Mouse (Mus musculus) brain, adult 2 months (tissue): ENCODE data around the gene Sycn.
A peak's percentile ranks its signal among the peaks of the same experiment; 100 is the strongest.

ENCODE experiments used
- DNase-seq: peaks from one replicate; pipeline ENCODE4 v3.0.0; 2011; ENCODE audit warnings: low read depth, low spot score

The Sycn gene

GRCm38 (mm10) chr7:28558486-28558885 is 17.8 kb downstream of the Sycn start:
- peak; percentile 52 for DNase-seq

GRCm38 (mm10) chr7:28560856-28561255 is 20.2 kb downstream of the Sycn start:
- DNase-seq = peak; percentile 29

- peak; percentile 63 for DNase-seq
Observed at GRCm38 (mm10) chr7:28561967-28562366, 21.3 kb downstream of the Sycn start.

- peak; percentile 81 for DNase-seq
Observed at GRCm38 (mm10) chr7:28562371-28562770, 21.7 kb downstream of the Sycn start.

GRCm38 (mm10) chr7:28562951-28563350 is 22.3 kb downstream of the Sycn start:
- DNase-seq = peak; percentile 74

GRCm38 (mm10) chr7:28565407-28565806 is 24.7 kb downstream of the Sycn start:
- peak; percentile 60 for DNase-seq

DNA sequence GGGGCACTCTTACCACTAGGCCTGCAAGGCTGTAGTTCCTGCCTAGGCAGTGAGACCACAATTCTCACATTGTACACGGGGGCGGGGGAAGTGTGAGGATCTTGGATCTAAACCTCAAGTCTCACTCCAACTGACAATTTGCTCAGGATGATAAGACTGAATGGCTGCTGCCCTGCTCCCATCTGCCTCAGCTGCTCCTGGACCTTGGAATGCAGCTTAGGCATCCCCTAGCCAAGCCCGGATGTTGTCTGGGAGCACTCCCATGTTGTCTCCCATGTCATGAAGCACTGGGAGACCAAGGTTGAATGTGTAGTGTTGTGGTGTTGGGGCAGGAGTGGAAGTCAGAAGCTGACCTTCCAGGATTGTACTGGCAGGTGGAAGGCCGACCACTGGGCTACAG is 26.9 kb downstream of the Sycn start:
- DNase-seq = no peak

DNA sequence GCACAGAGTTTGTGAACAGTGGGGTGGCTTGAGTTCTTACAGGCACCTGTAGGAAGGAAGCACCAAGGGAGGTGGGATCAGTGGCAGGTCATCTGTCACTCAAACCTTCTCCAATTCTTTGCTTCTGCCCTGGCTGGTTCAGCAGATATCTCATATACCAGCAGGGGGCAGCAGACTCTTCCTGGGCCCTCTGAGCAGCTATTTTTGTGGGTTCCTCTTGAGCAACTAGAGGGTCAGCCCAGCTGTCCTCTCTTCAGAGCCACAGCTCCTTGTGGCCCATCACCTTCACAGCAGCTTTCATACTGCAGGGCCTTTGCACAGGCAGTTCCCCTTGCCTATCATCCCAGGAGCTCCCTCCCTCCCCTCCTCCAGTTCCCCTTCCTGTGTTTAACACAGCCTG is 27.6 kb downstream of the Sycn start:
- peak; percentile 77 for DNase-seq

GRCm38 (mm10) chr7:28570291-28570981 is 29.8 kb downstream of the Sycn start:
- peak; percentile 66 for DNase-seq

GRCm38 (mm10) chr7:28570982-28571682 is 30.4 kb downstream of the Sycn start:
- peak; percentile 55 for DNase-seq

DNA sequence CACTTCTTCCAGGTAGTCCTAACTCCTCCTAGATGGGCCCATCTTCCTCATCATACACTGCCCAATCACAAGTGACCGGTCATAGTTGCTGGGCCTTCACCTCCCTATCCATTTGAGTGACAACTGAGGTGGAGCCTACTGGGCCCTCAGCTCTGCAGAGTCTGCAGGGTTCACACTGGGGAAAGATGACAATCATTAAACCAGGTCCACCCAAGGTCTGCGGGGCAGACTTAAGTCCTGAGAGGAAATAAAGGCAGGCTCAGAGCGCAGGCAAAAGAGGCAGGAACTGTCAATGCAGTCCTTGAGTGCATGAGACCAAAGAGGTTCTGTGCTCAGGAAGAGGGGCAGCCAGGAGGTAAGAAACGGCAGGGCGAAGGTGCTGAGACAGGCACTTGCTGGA is 32.0 kb downstream of the Sycn start:
- DNase-seq = no peak

DNA sequence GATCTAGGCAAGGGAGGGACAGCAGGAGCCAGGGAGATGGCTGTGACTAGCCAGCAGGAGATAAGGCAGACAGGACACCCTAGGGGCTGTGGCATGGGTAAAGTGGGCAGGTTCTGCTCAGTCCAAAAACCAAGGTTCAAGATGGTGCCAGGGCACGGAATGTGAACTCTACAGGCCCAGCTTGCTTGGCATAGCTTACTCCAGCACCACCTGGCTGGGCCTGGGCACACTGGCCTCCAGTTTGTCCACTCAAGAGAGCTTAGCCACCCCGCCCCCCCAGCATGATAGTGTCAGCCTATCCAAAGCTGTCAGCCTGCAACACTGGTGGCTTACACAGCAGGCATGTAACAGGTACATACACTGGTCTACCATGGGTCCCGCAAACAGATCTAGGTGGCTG is 32.6 kb downstream of the Sycn start:
- DNase-seq = no peak

DNA sequence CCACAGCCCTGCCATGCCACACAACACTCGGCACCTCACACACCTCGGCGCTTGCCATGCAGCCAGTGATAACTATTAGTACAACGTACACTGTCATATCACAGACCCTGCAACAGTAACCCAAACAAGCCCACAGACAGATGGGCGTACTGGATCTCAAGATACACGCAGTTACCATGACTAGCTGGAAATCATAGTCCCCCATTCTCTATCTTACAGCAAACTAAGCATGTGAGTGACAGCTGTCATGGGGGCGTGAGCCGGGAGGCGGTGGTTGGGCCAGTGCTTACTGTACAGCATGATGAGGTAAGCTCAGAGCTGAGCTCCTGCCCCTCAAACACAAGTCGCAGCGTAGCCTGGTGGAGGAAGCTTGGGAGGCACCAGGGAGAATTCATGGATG is 34.9 kb downstream of the Sycn start:
- DNase-seq = peak; percentile 50

DNA sequence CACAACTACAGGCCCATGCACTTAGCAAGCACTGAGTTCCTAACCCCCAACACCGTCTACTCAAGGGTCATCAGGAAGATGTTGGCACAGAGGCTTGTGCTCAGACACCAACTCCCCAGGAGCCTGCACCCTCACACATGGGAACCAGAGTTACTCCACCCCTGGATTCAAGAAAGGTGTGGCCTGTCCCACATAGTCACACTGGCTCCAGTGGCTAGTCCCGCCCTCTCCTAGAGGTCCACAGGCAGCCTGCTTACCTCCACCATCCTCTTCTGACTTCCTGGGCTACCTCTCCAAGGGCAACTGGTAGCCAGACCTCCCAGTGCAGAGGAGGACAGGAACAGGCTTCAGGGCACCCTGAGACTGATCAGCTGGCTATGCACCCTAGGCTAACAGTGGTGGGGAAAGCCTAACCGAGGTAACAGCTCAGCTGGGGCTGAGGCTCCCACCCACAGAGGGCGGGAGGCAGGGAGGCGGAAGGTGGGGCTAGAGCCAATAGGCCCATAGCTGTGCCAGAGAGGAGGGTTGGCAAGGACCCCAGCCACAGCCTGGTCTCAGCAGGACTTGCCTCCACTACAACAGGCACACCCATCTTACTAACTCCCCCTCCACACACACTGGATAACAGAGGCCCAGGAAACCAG is 35.7 kb downstream of the Sycn start:
- DNase-seq = peak; percentile 51

DNA sequence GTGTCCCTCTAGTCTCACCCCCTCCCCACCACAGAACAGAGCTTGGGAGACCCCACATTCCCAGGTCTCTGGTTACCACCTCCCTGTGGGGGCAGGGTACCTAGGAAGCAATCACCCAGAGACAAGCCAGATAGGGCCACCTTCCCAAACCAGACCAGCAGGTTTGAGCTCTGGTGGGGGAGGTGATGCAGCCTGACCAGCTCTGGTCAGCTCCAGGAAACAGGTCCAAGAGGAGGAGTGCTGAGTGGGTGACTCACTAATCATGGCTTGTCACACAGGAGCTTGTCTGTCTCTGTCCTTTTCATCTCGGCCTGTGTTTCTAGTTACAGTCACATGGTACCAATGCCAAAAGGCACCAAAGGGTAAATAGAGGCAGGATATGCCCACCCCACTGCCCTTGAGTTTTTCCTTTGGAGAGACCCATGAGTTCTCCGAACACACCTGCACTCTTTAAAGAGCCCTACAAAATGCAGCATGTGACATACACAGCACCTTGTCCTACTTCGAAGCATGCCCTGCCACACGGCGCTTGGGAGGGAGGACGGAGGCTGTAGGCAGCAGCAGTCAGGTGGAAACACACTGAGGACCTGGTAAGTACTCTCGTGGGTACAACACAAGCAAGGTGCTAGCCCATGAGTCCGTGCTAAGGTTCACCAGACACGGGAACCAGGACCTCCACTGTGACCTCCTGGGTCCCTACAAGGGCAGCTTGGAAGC is 37.3 kb downstream of the Sycn start:
- peak; percentile 61 for DNase-seq

DNA sequence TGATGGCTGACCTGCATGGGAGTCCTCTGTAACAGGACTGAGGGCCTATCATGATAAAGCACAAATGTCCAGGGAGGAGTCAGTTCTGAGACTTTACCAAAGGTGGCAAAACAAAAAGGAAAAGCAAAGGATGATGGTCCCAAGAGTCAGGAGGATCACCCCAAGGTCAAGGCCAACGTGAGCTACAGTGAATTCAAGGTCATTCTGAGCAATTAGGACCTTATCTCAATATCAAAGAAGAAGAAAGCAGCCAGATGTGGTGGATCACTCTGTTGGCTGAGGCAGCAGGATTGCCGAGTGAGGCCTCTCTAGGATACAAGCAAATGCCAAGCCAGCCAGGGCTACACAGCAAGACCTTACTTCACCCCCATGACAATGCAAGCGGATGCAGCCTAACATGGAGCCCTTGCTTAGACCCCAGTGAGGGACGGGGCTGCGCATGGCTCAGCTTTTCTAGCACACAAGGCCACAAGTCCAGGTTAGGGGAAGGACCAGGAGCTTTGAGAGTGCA is 37.9 kb downstream of the Sycn start:
- no peak for DNase-seq

DNA sequence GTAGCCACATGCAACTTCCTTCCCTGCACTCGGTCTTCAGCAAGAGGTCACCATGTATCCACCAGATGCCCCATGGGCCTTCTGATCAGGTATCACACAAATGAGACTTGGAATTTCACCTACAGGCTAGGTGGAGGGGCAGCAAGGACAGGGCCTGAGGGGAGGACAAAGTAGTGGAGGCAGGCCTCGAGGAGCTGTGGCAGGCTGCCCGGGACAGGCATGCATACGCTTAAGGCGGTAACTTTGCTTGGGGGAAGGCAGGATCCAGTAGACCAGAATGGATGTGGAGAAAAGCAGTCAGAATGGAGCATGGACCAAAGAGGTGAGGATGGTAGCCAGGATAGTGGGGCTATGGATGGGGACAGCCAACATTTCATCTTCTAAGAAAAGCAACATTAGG is 39.1 kb downstream of the Sycn start:
- no peak for DNase-seq

DNA sequence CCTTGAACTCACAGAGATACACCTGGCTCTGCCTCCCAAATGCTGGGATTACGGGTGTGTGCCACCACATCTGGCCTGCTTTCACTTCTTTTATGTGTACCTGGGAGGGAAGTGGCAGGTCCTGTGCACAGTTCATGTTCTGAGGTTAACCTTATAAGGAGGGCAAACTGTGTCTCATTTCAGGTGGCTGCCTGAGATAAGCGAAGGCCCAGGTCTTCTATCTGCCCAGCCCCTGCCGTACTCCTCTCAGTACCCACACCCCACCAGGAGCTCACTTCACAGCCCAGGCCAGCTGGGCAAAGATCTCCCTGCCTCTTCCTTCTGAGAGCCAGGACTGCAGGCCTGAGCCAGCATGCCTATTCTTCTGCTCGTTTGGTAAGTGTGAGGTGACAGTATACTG is 41.0 kb downstream of the Sycn start:
- no peak for DNase-seq

DNA sequence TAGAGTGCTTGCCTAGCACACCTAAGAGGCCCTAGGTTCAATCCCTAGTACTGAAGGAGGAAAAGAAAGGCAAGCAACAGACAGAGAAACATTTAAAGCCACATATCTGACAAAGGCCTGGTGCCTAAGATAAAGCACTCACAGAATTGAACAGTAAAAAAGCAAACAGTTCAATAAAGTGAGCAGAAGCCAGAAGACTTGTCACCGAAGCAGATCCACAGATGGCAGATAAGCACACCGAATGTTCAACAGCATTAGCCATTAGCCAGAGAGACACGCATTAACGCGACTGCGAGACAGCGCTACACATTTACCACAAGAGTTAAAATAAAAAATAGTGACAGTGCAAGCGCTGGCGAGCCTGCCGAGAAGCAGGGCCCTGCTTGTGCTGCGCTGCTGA is 42.2 kb downstream of the Sycn start:
- no peak for DNase-seq

GRCm38 (mm10) chr7:28583570-28584344 is 43.1 kb downstream of the Sycn start:
- peak; percentile 59 for DNase-seq

DNA sequence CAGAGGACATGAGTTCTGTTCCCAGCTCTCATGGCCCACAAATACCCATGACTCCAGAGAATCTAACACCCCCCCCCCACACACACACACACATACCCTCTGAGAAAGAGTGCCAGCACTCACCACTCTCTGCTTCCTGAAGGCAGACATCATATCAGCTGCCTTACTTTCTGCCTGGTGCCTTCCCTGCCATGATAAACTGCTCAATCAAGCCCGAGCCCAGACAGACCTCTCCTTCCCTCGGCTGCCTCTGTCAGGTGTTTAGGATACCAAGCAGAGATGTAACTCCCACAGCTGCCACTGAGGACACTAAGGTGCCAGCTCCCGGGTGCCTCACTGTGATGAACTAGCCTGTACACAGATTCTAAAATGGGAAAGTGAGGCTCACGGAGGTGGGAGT is 43.8 kb downstream of the Sycn start:
- DNase-seq = no peak
